Mouse (Mus musculus): Measurements from ENCODE around the gene Cebpe. TPM values are rescaled to one million over a fixed set of nuclear protein-coding genes. Genes with fewer than 3 reads are reported as not detected.

Gene Cebpe
- polyA plus RNA-seq, 1 experiment from 2014 or later = not detected

DNA sequence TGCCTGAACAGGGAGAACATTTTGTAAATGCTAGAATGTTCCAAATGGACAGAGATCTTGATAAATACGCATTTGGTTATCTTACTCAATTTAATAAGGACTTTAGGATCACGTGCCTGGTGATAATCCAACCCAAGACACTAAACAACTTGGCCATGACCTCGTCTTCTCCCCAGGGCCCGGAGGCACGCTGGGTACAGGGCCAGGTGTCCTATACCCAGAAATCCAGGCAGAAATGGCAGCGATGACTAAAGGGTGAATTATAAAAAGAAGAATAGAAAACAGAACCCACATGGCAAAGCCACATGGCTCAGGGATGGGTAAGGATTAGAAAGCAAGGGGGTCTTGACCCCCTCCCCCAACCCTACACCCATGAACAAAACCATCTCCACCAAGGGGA lies 29.7 kb upstream of the Cebpe start:
- 76% methylated on average over 6 of the region's 6 CpGs for WGBS
- H3K9me3 ChIP-seq = no peaks in the 10 kb centered on the region
- no peak overlapping the region for H3K27ac ChIP-seq (replicated peaks)
- no peak overlapping the region for H3K4me2 ChIP-seq
- H3K36me3 ChIP-seq = no peaks in the 10 kb centered on the region
- no peaks in the 10 kb centered on the region for H3K27me3 ChIP-seq (replicated peaks)
- H3K9ac ChIP-seq = no peak overlapping the region
- ATAC-seq (ENCODE audit: extremely low read depth, insufficient number of reproducible peaks, low FRiP score, low TSS enrichment) = no peak
- no peak overlapping the region for H3K4me3 ChIP-seq
- H3K4me1 ChIP-seq = peaks cover 40% of the 10 kb centered on the region

DNA sequence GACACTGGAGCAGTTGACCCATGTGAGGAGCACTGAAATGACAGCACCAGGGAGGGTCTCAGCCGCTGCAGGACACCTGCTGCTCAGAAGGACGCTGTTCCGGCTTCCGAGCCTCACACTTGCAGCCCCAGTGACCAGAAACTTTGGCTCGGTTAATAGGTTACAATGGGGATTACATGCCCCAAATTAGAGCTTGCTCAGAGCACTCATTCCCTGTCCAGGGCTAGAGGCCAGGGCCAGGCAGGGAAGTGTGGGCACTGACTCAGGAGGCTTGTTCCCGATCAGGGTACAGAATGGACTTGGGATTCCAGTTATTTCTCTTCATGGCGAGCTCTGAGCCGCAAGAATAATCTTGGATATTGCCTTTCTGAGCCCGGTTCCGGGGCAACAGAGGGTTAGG lies 25.7 kb upstream of the Cebpe start:
- Histone ChIP-seq H3K9ac (no peak overlapping the region), H3K27ac (replicated peaks) (no peak overlapping the region), H3K36me3 (no peaks in the 10 kb centered on the region), H3K4me3 (no peak overlapping the region), H3K27me3 (replicated peaks) (no peaks in the 10 kb centered on the region), H3K4me1 (peaks cover 34% of the 10 kb centered on the region), H3K9me3 (no peaks in the 10 kb centered on the region), H3K4me2 (no peak overlapping the region)
- 72% methylated on average over 10 of the region's 10 CpGs for WGBS
- ATAC-seq (ENCODE audit: extremely low read depth, insufficient number of reproducible peaks, low FRiP score, low TSS enrichment) = no peak

DNA sequence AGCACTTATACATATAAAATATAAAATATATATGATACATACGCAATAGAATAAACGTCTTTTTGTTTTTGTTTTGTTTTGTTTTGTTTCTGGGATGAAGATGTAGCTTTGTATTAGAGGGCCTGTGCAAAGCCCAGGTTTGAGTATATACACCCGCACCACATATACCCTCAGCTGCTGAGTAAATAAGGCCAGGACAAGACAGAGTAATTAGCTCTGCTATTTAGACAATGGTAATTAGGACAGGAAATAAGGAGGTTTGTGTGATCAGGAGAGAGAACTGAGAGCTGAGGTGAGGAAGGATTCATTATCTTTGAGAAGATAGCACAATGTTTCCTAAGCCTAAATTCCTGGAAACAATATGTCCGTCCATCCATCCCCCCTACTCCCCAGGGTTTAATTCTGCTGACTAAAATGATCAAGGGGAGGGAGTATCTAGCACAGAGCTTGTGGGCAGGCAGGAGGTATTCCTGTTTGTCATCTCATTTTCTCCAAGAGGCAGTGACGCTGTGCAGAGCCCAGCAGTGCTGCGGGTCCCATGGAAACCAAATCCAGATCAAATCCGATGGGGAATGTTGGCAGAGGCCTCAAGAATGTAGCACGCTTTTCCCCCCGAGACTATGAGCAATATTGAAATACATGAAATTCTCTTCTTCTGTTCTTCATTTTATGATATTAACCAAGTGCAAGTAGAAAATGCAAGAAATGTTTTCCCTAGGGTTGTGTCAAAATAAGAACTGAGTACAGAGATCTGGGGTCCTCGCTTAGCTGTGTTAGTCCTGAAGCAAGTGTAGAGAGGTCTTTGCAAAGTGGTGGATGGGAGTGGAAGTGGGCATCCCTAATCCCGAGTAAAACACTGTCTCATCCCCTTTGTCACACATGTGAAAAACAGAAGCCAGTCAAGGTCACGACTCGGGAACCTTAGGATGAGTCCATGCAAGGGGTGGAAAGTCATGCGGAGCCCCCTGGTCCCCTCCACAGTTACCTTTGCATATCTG lies 24.9 kb upstream of the Cebpe start:
- no peak; the same call in 1 of the 2 replicates for ATAC-seq (ENCODE audit: extremely low read depth, insufficient number of reproducible peaks, low FRiP score, low TSS enrichment)
- Histone ChIP-seq H3K9me3 (no peaks in the 10 kb centered on the region), H3K9ac (0 out of 2 replicates have a peak overlapping the region, but pooled peaks have one; percentile 19), H3K4me3 (no peak overlapping the region), H3K4me1 (peaks cover 26% of the 10 kb centered on the region), H3K36me3 (no peaks in the 10 kb centered on the region), H3K27ac (replicated peaks) (no peak overlapping the region), H3K27me3 (replicated peaks) (no peaks in the 10 kb centered on the region), H3K4me2 (no peak overlapping the region)
- 46% methylated on average over 14 of the region's 14 CpGs for WGBS

DNA sequence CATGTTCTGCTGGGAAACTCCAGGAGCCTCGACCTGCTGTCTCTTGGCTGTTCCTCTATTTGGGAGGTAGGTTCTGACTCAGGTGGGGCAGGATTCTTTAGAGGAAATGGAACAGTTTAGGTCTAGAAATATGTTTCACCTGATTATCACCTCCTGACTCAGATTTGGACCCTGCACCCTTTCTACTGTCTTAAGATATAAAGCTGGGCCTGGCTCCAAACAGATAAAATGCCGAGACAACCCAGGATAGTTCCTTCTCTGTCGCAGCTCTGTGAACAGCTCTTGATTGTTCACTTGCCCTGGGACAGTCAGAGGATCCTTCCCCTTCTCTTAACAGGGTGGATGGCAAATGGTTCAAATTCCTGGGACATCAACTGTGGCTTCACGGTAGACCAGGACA lies 23.2 kb upstream of the Cebpe start:
- no peak overlapping the region for H3K9ac ChIP-seq
- no peaks in the 10 kb centered on the region for H3K9me3 ChIP-seq
- no peak for ATAC-seq (ENCODE audit: extremely low read depth, insufficient number of reproducible peaks, low FRiP score, low TSS enrichment)
- WGBS = 37% methylated on average over 4 of the region's 4 CpGs
- H3K4me2 ChIP-seq = no peak overlapping the region
- peaks cover 24% of the 10 kb centered on the region for H3K4me1 ChIP-seq
- H3K4me3 ChIP-seq = no peak overlapping the region
- no peaks in the 10 kb centered on the region for H3K27me3 ChIP-seq (replicated peaks)
- H3K27ac ChIP-seq (replicated peaks) = no peak overlapping the region
- H3K36me3 ChIP-seq = no peaks in the 10 kb centered on the region

DNA sequence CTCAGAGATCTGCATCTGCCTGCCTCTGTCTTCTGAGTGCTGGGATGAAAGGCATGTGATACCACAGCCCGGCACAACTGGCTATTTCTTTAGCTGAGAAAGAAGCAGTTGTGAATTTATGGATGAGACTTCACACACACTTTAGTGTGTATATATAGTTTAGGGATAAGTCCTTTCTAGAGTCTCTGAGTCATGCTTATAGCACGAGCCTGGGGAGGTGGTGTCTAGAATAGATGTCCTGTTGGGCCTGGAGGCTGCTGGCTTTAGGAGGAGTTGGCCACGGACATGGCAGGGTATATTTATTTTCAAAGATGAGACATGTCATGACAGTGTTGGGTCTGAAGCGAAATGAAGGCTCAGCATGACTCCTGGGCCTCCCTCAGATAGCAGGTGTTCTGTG lies 22.0 kb upstream of the Cebpe start:
- H3K9ac ChIP-seq = no peak overlapping the region
- no peaks in the 10 kb centered on the region for H3K9me3 ChIP-seq
- 58% methylated on average over 4 of the region's 4 CpGs for WGBS
- no peak overlapping the region for H3K4me2 ChIP-seq
- no peak for ATAC-seq (ENCODE audit: extremely low read depth, insufficient number of reproducible peaks, low FRiP score, low TSS enrichment)
- no peak overlapping the region for H3K4me3 ChIP-seq
- no peaks in the 10 kb centered on the region for H3K36me3 ChIP-seq
- no peak overlapping the region for H3K27ac ChIP-seq (replicated peaks)
- no peaks in the 10 kb centered on the region for H3K27me3 ChIP-seq (replicated peaks)
- peaks cover 24% of the 10 kb centered on the region for H3K4me1 ChIP-seq

DNA sequence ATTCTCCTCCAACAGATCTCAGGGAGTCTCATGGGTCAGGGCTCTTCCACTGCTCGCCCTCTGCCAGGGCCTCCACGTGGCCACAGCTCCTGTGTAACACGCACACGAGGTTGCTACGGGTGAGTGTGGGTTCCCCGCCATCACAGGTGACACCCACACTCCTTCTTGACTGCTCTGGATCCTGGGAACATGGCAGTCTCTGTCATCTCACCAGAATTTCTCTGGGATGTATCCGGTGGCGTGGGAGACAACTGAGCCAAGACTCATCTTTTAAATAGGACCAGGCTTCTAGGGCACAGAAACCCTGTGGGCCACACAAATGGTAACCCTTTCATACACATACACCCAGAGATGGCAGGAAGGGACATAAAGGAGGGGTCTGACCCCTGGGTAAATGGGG lies 20.2 kb upstream of the Cebpe start:
- Histone ChIP-seq H3K27ac (replicated peaks) (no peak overlapping the region), H3K27me3 (replicated peaks) (no peaks in the 10 kb centered on the region), H3K4me2 (no peak overlapping the region), H3K9me3 (no peaks in the 10 kb centered on the region), H3K4me1 (peaks cover 20% of the 10 kb centered on the region), H3K36me3 (no peaks in the 10 kb centered on the region), H3K9ac (no peak overlapping the region), H3K4me3 (no peak overlapping the region)
- 88% methylated on average over 8 of the region's 8 CpGs for WGBS
- no peak for ATAC-seq (ENCODE audit: extremely low read depth, insufficient number of reproducible peaks, low FRiP score, low TSS enrichment)

DNA sequence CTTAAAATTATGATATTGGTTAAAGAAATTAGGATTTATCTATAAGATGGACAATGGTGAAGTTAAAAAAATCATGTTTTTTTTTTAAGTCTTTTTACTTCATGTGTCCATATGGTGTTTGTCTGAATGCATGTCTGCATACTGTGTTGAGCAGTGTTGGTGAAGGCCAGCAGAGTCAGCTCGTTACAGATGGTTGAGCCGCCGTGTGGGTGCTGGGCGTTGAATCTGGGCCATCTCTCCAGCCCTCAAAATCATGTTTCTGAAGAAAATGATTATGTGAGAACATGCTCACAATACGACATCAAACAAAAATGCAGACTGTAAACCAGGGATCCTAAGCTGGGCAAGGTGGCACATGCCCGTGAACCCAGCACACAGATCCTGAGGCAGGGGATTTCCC lies 18.3 kb upstream of the Cebpe start:
- H3K9me3 ChIP-seq = no peaks in the 10 kb centered on the region
- WGBS = 83% methylated on average over 6 of the region's 6 CpGs
- no peak overlapping the region for H3K4me3 ChIP-seq
- H3K36me3 ChIP-seq = no peaks in the 10 kb centered on the region
- peaks cover 4% of the 10 kb centered on the region for H3K4me1 ChIP-seq
- H3K9ac ChIP-seq = no peak overlapping the region
- no peak overlapping the region for H3K4me2 ChIP-seq
- no peak overlapping the region for H3K27ac ChIP-seq (replicated peaks)
- H3K27me3 ChIP-seq (replicated peaks) = no peaks in the 10 kb centered on the region
- no peak for ATAC-seq (ENCODE audit: extremely low read depth, insufficient number of reproducible peaks, low FRiP score, low TSS enrichment)

DNA sequence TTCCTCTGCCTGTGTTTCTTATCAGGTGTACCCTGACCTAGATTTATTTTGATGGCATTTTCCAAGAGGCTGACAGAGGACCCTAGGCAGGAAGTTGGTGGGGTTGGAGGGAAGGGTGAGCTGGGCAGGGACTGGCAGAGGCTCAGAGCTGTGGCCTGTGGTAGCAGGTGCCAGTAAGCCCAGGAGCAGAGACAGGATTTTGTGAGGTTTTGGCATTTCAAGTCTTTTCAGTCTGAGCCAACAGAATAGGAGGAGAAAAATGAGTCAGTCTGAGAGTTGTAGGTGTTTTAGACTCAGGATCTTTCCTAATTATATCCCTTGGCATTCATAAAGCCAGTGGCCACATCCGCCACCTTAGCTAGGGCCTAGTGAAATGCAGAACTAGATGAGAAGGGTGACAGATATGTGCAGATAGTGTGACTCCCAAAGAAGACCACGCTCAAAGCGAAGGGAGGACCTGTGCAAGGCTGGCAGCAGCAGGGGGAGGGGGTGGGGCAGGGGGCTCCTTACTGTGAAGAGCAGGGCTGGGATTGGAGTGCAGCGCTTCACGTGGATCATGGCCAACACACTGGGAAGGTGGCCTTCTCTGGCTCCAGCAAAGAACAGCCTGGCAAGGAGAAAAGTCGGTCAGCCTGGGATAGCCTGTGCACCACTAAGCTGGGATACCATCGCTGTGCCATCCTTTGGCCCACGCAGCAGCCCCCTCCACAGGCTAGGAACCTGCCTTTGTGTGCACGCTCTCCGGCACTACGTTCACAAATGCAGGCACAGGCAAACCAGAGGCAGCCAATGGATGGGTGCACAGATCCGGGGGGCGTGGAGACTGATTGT lies 17.1 kb upstream of the Cebpe start:
- Histone ChIP-seq H3K4me3 (no peak overlapping the region), H3K27me3 (replicated peaks) (no peaks in the 10 kb centered on the region), H3K4me2 (no peak overlapping the region), H3K36me3 (no peaks in the 10 kb centered on the region), H3K9me3 (no peaks in the 10 kb centered on the region), H3K27ac (replicated peaks) (no peak overlapping the region), H3K9ac (no peak overlapping the region), H3K4me1 (no peaks in the 10 kb centered on the region)
- no peak for ATAC-seq (ENCODE audit: extremely low read depth, insufficient number of reproducible peaks, low FRiP score, low TSS enrichment)
- 75% methylated on average over 13 of the region's 13 CpGs for WGBS

DNA sequence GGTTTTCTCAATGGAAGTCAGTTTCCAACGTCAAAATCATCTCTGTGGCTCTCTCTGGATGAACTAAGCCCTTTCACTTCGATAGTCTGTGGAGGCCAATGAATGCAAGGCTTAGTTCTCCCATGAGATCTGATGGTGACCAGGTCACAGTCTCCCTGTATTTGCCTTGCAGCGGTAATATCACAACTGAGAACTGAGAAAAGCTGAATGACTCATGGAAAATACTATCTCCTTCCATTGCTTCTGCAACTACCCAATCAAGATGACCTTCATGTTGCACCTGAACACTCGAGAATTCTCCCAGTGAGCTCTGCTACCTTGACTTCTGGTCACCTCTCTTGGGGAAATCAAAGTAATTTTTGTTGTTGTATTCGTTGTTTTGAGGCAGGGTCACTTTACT lies 15.6 kb upstream of the Cebpe start:
- no peaks in the 10 kb centered on the region for H3K36me3 ChIP-seq
- ATAC-seq (ENCODE audit: extremely low read depth, insufficient number of reproducible peaks, low FRiP score, low TSS enrichment) = no peak
- 64% methylated on average over 5 of the region's 5 CpGs for WGBS
- no peak overlapping the region for H3K9ac ChIP-seq
- H3K9me3 ChIP-seq = no peaks in the 10 kb centered on the region
- no peaks in the 10 kb centered on the region for H3K27me3 ChIP-seq (replicated peaks)
- no peaks in the 10 kb centered on the region for H3K4me1 ChIP-seq
- H3K27ac ChIP-seq (replicated peaks) = no peak overlapping the region
- no peak overlapping the region for H3K4me2 ChIP-seq
- H3K4me3 ChIP-seq = no peak overlapping the region

DNA sequence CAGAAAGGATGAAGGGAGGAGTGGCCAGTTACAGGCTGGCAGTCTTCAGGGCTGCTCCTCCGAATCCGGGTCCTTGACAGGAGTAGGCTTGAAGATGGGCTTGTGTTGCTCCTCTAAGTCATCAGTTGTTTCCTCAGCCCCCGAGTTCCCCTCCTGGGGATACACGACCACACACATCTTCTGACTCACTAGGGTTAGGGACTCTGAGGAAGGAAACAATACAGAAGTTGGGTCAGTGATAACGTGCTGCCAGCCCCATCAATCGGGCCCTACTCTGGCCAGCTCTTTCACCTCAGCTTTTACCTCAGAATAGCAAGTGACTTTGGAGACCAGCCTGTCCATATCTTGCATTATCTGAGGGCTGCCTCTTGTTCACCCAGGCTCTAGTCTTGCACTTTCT lies 12.1 kb upstream of the Cebpe start:
- Histone ChIP-seq H3K4me3 (no peak overlapping the region), H3K27ac (replicated peaks) (no peak overlapping the region), H3K36me3 (no peaks in the 10 kb centered on the region), H3K9me3 (no peaks in the 10 kb centered on the region), H3K4me2 (no peak overlapping the region), H3K9ac (no peak overlapping the region), H3K4me1 (no peaks in the 10 kb centered on the region), H3K27me3 (replicated peaks) (no peaks in the 10 kb centered on the region)
- ATAC-seq (ENCODE audit: extremely low read depth, insufficient number of reproducible peaks, low FRiP score, low TSS enrichment) = no peak
- WGBS = 56% methylated on average over 6 of the region's 6 CpGs

DNA sequence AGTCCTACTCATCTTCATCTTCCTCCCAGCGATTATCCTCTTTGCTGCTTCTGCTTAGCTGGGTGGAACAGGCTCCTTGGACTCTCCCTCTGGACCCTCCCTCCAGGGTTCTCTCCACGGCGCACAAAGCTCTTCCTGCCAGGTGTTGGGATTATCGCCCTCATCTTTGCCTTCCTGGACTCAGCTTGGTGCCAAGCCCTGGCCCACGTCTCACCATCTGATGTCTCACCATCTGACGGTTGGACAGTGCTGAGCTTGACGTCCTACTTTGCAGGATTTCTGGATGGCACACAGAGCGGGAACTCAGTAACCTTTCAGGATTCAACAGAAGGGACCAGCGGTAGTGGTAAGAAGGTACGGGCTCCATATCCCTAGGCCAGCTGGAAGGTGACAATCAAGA lies 9.7 kb upstream of the Cebpe start:
- Histone ChIP-seq H3K4me3 (no peak overlapping the region), H3K9me3 (no peaks in the 10 kb centered on the region), H3K4me2 (no peak overlapping the region), H3K36me3 (no peaks in the 10 kb centered on the region), H3K27me3 (replicated peaks) (no peaks in the 10 kb centered on the region), H3K4me1 (no peaks in the 10 kb centered on the region), H3K9ac (no peak overlapping the region), H3K27ac (replicated peaks) (no peak overlapping the region)
- 73% methylated on average over 10 of the region's 10 CpGs for WGBS
- ATAC-seq (ENCODE audit: extremely low read depth, insufficient number of reproducible peaks, low FRiP score, low TSS enrichment) = no peak
